Mouse (Mus musculus): Measurements from ENCODE around the gene Ncstn. TPM values are rescaled to one million over a fixed set of nuclear protein-coding genes. Genes with fewer than 3 reads are reported as not detected.

The Ncstn gene
- total RNA-seq, 2 experiments from 2014 or later, result 94.4 to 101 TPM

GRCm38 (mm10) chr1:172027010-172027808 lies 55.4 kb downstream of the Ncstn start:
- DNase-seq, result peak; percentile 87 to 93

- peak in 1 of 2 experiments; percentile 16 for DNase-seq
Measured at GRCm38 (mm10) chr1:172026201-172026901, 56.2 kb downstream of the Ncstn start.

- DNase-seq, result no peak
Measured at GRCm38 (mm10) chr1:172025201-172025904, 57.2 kb downstream of the Ncstn start.

GRCm38 (mm10) chr1:172024140-172024895 lies 58.3 kb downstream of the Ncstn start:
- no peak for DNase-seq

- no peak for DNase-seq
Measured at GRCm38 (mm10) chr1:172019863-172020521, 62.6 kb downstream of the Ncstn start.

- DNase-seq, result no peak
Measured at GRCm38 (mm10) chr1:172019339-172019738, 63.3 kb downstream of the Ncstn start.

GRCm38 (mm10) chr1:172018336-172019311 lies 64.0 kb downstream of the Ncstn start:
- no peak for DNase-seq

- DNase-seq, result no peak
Measured at GRCm38 (mm10) chr1:172017517-172018070, 65.0 kb downstream of the Ncstn start.

- no peak for DNase-seq
Measured at GRCm38 (mm10) chr1:172016660-172017516, 65.7 kb downstream of the Ncstn start.

GRCm38 (mm10) chr1:172016031-172016430 lies 66.6 kb downstream of the Ncstn start:
- no peak for DNase-seq

Other genes starting within 250 kb of the Ncstn start
- 1 to 10 TPM; 2.2 to 4.5 TPM for gene Cd84, start 243.1 kb downstream of the Ncstn start, total RNA-seq (2021)
- under 1 TPM; 0.10 to 0.26 TPM for gene Gm10521, start 187.1 kb downstream of the Ncstn start, total RNA-seq (2021)
- gene Slamf6, start 165.3 kb downstream of the Ncstn start, total RNA-seq (2021), result under 1 TPM in 1 of 2 experiments, not detected in 1; 0.20 TPM
- 1 to 10 TPM; 2.5 to 5.7 TPM for gene Vangl2, start 54.4 kb downstream of the Ncstn start, total RNA-seq (2021)
- not detected for gene Nhlh1, start 25.2 kb downstream of the Ncstn start, total RNA-seq (2021)
- 100 to 1,000 TPM; 178 to 197 TPM for gene Copa, start 266 bp downstream of the Ncstn start, total RNA-seq (2021)
- gene Pex19, start 44.0 kb upstream of the Ncstn start, total RNA-seq (2021), result 100 to 1,000 TPM; 112 to 147 TPM
- 100 to 1,000 TPM; 108 to 143 TPM for gene Dcaf8, start 65.3 kb upstream of the Ncstn start, total RNA-seq (2021)
- 10 to 100 TPM; 53.9 to 62.1 TPM for gene Pea15a, start 124.0 kb upstream of the Ncstn start, total RNA-seq (2021)
- under 1 TPM in 1 of 2 experiments, not detected in 1; 0.46 TPM for gene Casq1, start 137.1 kb upstream of the Ncstn start, total RNA-seq (2021)
- 1 to 10 TPM in 1 of 2 experiments, under 1 TPM in 1; 0.53 to 1.4 TPM for gene Atp1a4, start 175.6 kb upstream of the Ncstn start, total RNA-seq (2021)
- gene Igsf8, start 178.8 kb upstream of the Ncstn start, total RNA-seq (2021), result 10 to 100 TPM; 24.9 to 39.2 TPM
- gene Atp1a2, start 215.3 kb upstream of the Ncstn start, total RNA-seq (2021), result 100 to 1,000 TPM; 134 to 155 TPM
- gene Kcnj9, start 246.5 kb upstream of the Ncstn start, total RNA-seq (2021), result under 1 TPM in 1 of 2 experiments, not detected in 1; 0.23 TPM

Data from adrenal gland, postnatal 36 days (tissue).